Comparison of ENCODE assay signal across 46 mouse cellular contexts in genomic region chr12:74364477-74364876, GRCm38 (mm10). TPM values are rescaled to one million over a fixed set of nuclear protein-coding genes. Genes with fewer than 3 reads are reported as not detected.
"Had no signal": no experiment of that assay in that cellular context is flagged by ENCODE, and none has a peak within 500 bp of the region (broad histone marks: within the 10 kb centered on the region; RNA-seq: fewer than 3 reads in every experiment).

No protein-coding gene starts in this region.

- DNase-seq: left cerebral cortex, postnatal 4 days; liver; liver, embryonic 13.5 days; liver, postnatal 0 days; lung, adult 18-20 months; lung, adult 2 months; lung, embryonic 14.5 days; lung, postnatal 10 days; lung, postnatal 14 days; lung, postnatal 36 days; lung, postnatal 4 days; midbrain, embryonic 14.5 days had no signal

- ATAC-seq: liver, embryonic 12.5 days; liver, postnatal 0 days; lung, postnatal 0 days; midbrain, embryonic 13.5 days; midbrain, embryonic 15.5 days; midbrain, embryonic 16.5 days had no signal

RNA-seq across cellular contexts. Expression of gene Gm11042, which starts 48.3 kb away (rescaled TPM):
- total RNA-seq: left cerebral cortex, adult 8-10 months; left cerebral cortex, postnatal 10 days; left cerebral cortex, postnatal 14 days; left cerebral cortex, postnatal 25 days; left cerebral cortex, postnatal 36 days; left cerebral cortex, postnatal 4 days; liver, adult 2 months; megakaryocyte progenitor cell, adult 5-6 weeks; megakaryocyte, adult 5-6 weeks; megakaryocyte-erythroid progenitor cell, adult 5-6 weeks; midbrain, postnatal 0 days; monocyte, adult 5-6 weeks had no signal
- polyA plus RNA-seq: limb, embryonic 10.5 days; limb, embryonic 11.5 days; limb, embryonic 12.5 days; limb, embryonic 13.5 days; limb, embryonic 14.5 days; limb, embryonic 15.5 days; liver, adult 2 months; liver, embryonic 11.5 days; liver, embryonic 12.5 days; liver, embryonic 13.5 days; liver, embryonic 14.5 days; liver, embryonic 15.5 days; liver, embryonic 16.5 days; liver, postnatal 0 days; lung, adult 2 months; lung, embryonic 14.5 days; lung, embryonic 15.5 days; lung, embryonic 16.5 days; lung, postnatal 0 days; macrophage; midbrain, embryonic 10.5 days; midbrain, embryonic 11.5 days; midbrain, embryonic 12.5 days; midbrain, embryonic 13.5 days; midbrain, embryonic 14.5 days; midbrain, embryonic 15.5 days; midbrain, embryonic 16.5 days; midbrain, postnatal 0 days; myocyte; neural tube, embryonic 11.5 days had no signal
